Mouse (Mus musculus): Measurements from ENCODE around the gene Nradd. TPM values are rescaled to one million over a fixed set of nuclear protein-coding genes. Genes with fewer than 3 reads are reported as not detected.

Nradd gene
- total RNA-seq, 2 experiments from 2014 or later = 2.3 TPM; not detected in 1

DNA sequence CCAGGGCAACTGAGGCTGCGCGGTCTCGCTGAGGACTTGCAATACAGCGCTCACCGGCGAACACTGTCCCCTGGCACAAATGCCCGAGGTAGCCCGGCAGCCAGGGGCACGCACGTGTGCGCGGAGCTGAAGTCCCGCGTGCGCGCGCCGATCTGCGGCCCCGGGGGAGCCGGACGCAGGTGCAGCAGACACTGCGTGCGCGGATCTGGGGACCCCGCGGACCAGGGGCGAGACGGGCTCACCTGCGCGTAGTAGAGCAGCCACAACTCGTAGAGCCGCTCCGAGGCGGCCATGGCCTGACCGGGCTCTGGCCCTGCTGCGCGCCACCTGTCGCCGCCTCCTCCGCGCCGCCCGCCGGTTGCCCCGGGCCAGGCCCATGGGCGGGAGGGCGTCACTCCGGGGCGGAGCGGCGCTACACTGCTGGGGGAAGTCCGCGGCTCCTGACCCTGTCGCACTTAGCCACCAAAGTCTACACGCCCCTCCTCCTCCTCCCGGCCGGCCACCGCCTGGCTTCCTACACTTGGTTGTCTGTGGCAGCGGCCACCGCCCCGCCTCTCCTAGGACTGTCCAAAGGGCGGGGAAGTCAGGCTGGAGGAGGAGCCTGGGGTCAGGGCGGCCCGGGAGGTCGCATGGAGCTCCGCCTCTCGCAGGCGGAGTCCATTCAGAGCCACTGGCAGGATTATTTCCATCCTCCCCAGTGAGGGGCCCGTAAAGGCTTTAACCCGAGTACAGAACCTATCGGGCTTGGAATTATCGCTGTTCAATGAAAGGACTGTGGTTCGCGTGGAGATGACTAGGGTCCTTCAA, 29.6 kb upstream of the Nradd start, which contains the start of gene Nbeal2:
Gene Nbeal2 (minus strand): TSS at position 507 of the 807 bp plus-strand sequence.
- ATAC-seq (replicated peaks; ENCODE audit: low FRiP score, poor library complexity, severe bottlenecking) = peak; percentile 76

DNA sequence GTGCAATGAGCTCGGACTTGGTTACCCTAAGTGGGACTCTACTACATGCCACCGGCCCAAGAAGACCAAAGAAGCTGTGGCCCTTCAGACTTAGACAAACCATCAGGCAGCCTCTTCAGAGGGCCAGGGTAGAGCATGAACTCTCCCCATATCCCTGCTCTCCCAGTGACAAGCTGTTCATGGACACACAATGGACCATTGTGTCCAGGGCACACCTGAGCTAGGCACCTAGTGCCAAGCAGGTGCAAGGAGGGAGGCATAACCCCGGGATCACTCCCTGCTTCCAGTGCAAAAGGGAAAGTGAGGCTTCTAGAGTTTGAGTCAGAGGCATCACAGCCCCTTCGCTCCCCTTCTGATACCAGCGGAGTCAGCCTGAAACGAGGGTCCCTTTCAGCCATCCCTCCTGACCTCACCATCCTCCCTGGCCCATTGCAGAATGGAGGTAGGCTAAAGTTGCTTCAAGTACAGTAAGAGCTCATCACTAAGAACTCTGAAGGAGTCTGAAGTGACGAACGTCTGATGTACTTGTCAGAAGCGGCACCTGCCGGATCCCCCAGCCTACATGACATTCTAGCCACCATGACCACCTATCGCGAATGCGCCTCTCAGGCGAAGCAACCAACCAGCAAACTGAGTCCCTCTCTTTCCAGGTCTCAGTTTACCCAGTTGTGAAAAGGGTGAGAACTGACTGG, 28.9 kb upstream of the Nradd start:
- no peak for ATAC-seq (replicated peaks; ENCODE audit: low FRiP score, poor library complexity, severe bottlenecking)

DNA sequence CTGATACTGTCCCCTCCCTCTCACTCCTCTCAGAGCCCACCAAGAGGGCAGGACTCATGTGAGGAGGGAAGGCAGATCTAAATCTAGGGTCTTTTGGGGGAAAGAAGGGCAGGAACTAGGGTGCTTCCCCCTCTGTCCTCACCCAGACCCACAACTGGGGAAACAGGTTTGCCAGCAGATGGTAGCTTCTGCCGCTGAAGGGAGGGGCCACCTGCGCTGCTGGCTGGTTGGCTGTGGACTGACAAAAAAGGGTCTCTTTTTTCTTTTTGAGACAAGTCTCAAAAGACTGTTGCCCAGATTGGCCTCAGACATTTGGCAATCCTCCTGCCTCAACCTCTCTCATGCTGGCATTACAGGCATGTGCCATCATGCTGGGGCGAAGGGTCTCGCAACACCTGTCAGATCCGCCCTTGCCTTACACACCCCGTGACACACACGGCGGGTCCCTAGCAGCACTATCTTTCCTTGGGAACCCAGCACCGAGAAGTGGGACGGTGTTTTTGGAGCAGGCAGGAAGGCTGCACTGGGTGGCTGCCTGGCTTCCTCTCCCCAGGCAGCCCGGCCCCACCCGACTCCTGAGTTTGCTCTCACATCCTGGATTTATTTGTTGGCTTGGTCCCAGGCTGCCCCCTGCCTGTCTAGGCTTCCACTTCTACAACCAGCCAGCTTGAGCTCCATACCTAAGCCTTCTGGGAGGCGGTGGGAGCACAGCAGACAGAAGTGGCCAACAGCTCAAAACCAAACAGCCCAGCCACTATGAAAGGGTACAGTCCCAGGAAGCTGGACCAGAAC, 27.9 kb upstream of the Nradd start:
- no peak for ATAC-seq (replicated peaks; ENCODE audit: low FRiP score, poor library complexity, severe bottlenecking)

GRCm38 (mm10) chr9:110649775-110650174, 25.5 kb upstream of the Nradd start:
- no peak for ATAC-seq (replicated peaks; ENCODE audit: low FRiP score, poor library complexity, severe bottlenecking)

DNA sequence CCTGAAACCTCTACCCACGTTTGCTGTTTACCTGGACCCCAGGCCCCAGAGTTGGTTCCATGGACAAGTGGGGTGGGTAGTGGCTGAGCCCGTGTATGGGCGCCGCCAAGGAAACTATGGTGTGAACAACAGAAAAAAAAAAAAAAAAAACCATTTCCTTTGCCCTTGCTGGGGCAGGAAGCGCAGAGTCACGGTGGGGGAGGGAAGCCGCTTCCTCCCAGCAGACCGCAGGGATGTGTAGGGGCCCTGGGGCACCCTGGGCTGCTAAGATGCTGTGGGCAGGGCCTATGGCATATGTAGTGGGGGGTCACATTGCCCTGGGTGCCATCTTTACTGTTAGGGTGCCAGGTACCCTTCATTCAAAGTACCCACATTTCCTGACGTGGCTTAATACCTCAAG, 21.0 kb upstream of the Nradd start:
- ATAC-seq (replicated peaks; ENCODE audit: low FRiP score, poor library complexity, severe bottlenecking) = no peak

DNA sequence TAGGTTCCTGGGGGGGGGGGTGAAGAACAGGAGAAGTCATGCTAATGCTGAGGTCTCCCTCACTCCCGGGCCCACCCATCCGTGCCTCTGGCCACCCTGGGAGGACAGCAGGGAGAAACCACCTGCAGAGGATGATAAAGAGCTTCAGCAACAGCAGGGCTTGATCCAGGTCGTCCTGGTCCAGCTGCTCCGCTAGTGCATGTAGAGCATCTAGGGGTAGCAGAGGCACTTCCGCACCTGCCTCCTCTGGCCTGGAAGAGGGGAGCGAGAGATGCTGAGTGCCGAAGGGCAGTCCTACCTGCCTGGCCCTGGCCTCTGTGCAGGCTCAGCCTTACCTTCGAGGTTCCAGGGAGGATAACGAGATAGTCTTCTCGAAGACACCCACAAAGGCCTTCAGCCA, 20.0 kb upstream of the Nradd start:
- no peak for ATAC-seq (replicated peaks; ENCODE audit: low FRiP score, poor library complexity, severe bottlenecking)

DNA sequence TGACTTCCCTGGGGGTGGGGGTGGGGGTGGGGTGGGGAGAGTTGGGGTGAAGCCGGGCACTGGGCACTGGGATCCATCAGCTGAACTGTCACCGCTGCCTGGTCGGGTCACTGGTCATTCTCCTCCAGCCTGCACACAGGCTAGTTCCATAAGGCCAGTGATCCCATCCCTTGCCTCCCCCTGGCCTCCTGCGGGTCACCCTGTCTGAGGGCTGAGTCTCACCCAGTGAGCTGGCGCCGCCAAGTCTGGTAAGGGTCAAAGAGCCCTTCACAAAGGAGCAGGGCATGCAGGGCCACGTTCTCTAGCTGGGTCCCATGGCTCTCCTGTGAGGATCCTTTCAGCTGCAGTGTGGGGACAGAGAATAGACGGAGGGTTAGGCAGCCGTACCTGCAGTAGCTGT, 19.5 kb upstream of the Nradd start:
- ATAC-seq (replicated peaks; ENCODE audit: low FRiP score, poor library complexity, severe bottlenecking) = no peak

GRCm38 (mm10) chr9:110642812-110643524, 18.7 kb upstream of the Nradd start:
- no peak for ATAC-seq (replicated peaks; ENCODE audit: low FRiP score, poor library complexity, severe bottlenecking)

DNA sequence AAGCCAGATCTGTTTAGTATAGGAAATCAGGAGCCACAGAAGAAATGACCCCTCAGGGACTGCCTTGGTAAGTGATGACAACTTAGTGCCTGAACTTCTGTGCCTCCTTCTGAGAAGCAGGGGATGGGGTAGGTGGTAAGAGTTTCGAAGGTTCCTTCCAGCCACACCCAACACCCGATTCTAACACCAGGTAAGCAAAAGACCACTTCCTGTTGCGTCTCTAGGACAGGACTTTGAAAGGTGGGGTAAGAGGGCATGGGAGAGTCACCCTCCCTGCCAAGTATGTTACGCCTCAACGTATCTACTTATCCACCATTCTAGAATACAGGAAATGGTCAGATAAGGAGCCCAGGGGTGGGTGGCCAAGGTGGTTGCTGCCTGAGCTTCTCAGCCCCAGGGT, 16.8 kb upstream of the Nradd start:
- ATAC-seq (replicated peaks; ENCODE audit: low FRiP score, poor library complexity, severe bottlenecking) = no peak

- ATAC-seq (replicated peaks; ENCODE audit: low FRiP score, poor library complexity, severe bottlenecking) = no peak
These were observed 14.4 kb upstream of the Nradd start for GRCm38 (mm10) chr9:110638611-110639021.

DNA sequence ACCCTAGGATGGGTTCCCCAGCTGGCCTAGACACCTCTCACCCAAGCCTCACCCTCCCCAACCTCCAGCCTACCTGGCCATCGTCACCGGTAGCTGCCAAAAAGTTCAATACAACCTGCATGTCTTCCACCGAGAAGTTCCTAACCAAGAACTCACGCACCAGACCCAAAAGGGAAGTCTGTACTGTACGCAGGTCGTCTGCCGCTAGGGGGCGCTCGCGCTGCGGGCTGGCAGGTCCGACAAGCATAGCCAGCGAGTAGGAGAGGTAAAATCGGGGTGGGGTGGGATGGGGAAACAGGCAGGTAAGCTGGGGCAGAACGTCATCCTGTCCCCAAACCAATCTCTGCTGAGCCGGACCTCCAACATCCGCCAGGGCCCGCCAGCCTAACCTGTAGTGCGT, 11.0 kb upstream of the Nradd start:
- peak; percentile 48 for ATAC-seq (replicated peaks; ENCODE audit: low FRiP score, poor library complexity, severe bottlenecking)

DNA sequence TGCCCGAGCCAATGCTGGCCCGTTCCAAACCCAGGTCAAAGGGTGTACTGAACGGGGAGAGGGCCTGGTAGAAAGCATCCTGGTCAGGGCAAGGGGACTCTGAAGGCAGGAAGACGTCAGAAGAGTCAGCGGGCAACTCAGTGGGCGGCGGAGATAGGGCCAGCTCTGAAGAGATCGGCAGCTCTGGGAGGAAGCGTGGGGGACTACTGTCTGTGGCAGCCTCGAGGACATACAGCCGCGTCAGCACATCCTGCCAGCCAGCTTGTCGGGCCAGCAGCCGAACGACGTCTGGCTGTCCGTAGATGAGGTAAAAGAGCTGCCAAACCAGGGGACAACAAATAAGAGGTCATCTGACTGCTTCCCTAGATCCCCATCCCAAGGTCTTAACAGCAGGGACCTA, 9.6 kb upstream of the Nradd start:
- ATAC-seq (replicated peaks; ENCODE audit: low FRiP score, poor library complexity, severe bottlenecking) = no peak

- no peak for ATAC-seq (replicated peaks; ENCODE audit: low FRiP score, poor library complexity, severe bottlenecking)
These were observed 8.4 kb upstream of the Nradd start for GRCm38 (mm10) chr9:110632671-110633070.

- ATAC-seq (replicated peaks; ENCODE audit: low FRiP score, poor library complexity, severe bottlenecking) = no peak
These were observed 7.5 kb upstream of the Nradd start for GRCm38 (mm10) chr9:110631651-110632275.

DNA sequence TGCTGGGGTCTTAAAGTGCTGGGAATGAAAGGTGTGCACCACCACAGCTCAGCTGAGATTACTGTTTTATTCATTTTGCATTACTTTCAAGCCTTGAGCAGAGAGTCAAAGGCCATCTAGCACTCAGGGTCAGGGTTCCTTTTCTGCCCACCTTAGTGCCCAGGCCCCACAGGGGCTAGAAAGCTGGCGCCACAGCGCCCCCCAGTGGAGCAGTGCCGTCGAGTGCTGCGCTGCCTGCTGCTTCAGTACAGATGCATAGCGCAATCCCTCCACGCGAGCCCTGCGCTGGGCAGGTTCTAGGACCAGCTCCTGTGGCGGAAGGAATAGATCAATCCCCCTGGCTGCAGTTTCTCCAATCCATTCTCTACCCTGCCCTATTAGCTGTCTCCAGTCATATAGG, 6.9 kb upstream of the Nradd start:
- ATAC-seq (replicated peaks; ENCODE audit: low FRiP score, poor library complexity, severe bottlenecking) = no peak

- no peak for ATAC-seq (replicated peaks; ENCODE audit: low FRiP score, poor library complexity, severe bottlenecking)
These were observed 5.9 kb upstream of the Nradd start for GRCm38 (mm10) chr9:110630171-110630570.

DNA sequence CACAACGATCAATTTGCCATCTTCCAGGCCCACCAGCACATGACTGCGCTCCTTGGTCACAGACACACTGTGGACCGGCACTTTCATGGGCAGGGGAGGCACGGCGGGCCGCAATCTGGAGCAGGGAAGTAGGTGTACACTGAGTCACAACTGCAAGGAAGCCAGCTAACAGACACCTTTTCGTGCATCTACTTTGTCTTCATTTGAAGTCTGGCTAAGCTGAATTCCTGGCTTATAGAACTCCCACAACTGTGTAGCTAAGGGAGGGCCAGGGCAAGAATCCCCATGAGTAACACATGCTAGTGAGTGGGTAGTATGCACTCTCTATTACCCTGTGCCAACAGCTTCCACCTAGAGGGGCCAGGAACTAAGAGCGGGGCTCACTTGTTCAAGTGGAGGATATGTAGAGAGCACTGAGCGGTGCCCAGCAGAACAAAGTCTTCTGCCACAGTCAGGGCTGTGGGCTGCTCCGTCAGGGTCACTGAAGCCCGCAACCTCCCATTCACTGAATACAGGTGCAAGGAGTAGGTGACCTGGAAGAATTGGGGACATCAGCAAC, 1.2 kb upstream of the Nradd start:
- no peak for ATAC-seq (replicated peaks; ENCODE audit: low FRiP score, poor library complexity, severe bottlenecking)

GRCm38 (mm10) chr9:110623416-110624195, 646 bp downstream of the Nradd start:
- no peak for ATAC-seq (replicated peaks; ENCODE audit: low FRiP score, poor library complexity, severe bottlenecking)
